Mouse (Mus musculus) forebrain, embryonic 10.5 days (tissue): ENCODE results near the gene Znrf3. TPM values are rescaled to one million over a fixed set of nuclear protein-coding genes. Genes with fewer than 3 reads are reported as not detected.
A peak's percentile ranks its signal among the peaks of the same experiment; 100 is the strongest.

ENCODE experiments used
- DNase-seq: peaks from one replicate; pipeline ENCODE4 v3.0.0-alpha.2; 2017; ENCODE audit warnings: low spot score; ENCODE audit errors: extremely low spot score
- H3K27ac ChIP-seq: fragments of 300-500 bp; sonication (generic); 2 replicates; pipeline ENCODE4 v1.5.1; 2016; ENCODE audit warnings: mild to moderate bottlenecking
- H3K27me3 ChIP-seq: fragments of 300-500 bp; sonication (generic); 2 replicates; pipeline ENCODE4 v1.6.1; 2016; ENCODE audit warnings: mild to moderate bottlenecking; ENCODE audit not compliant: poor library complexity, severe bottlenecking
- H3K36me3 ChIP-seq: fragments of 300-500 bp; sonication (generic); replicated peaks from 2 replicates; pipeline ENCODE4 v1.6.1; 2016; ENCODE audit warnings: mild to moderate bottlenecking, moderate library complexity
- H3K4me1 ChIP-seq: fragments of 300-500 bp; sonication (generic); 2 replicates; pipeline ENCODE4 v1.6.1; 2016
- H3K4me3 ChIP-seq: fragments of 300-500 bp; sonication (generic); 2 replicates; pipeline ENCODE4 v1.5.1; 2016; ENCODE audit warnings: mild to moderate bottlenecking, moderate library complexity
- H3K9me3 ChIP-seq: fragments of 300-500 bp; sonication (generic); 2 replicates; pipeline ENCODE4 v1.6.1; 2016; ENCODE audit warnings: mild to moderate bottlenecking, moderate library complexity
- WGBS: fragments of 180-500 bp; shearing (Covaris S2); methylation state at CpG from one replicate; pipeline ENCODE4 v1.1.7; 2016; 5-methylcytosine and 5-hydroxymethylcytosine counted together
- polyA plus RNA-seq: library from polyadenylated mRNA; unstranded; fragments of >200 nt; fragmentation: Nextera tagmentation; extraction: Ambion mirVana; gene quantifications from 2 replicates; pipeline ENCODE4 v1.2.1, GENCODE M21; 2016

Znrf3 gene
- polyA plus RNA-seq, 1 experiment from 2014 or later: 11.9 TPM

- no peaks in the 10 kb centered on the region for H3K9me3 ChIP-seq
- 78% methylated on average over 1 of the region's 1 CpGs for WGBS
- no peaks in the 10 kb centered on the region for H3K36me3 ChIP-seq
- no peaks in the 10 kb centered on the region for H3K27me3 ChIP-seq
- peaks cover 49% of the 10 kb centered on the region for H3K4me1 ChIP-seq
- H3K4me3 ChIP-seq: no peak overlapping the region
- H3K27ac ChIP-seq: no peak overlapping the region
- no peak for DNase-seq
Measured at GRCm38 (mm10) chr11:5321687-5322086, 123.0 kb downstream of the Znrf3 start.

GRCm38 (mm10) chr11:5318976-5319375 is 125.7 kb downstream of the Znrf3 start:
- peaks cover 60% of the 10 kb centered on the region for H3K4me1 ChIP-seq
- no peaks in the 10 kb centered on the region for H3K36me3 ChIP-seq
- WGBS: 56% methylated on average over 2 of the region's 2 CpGs
- no peaks in the 10 kb centered on the region for H3K9me3 ChIP-seq
- no peak overlapping the region for H3K4me3 ChIP-seq
- DNase-seq: no peak
- no peaks in the 10 kb centered on the region for H3K27me3 ChIP-seq
- H3K27ac ChIP-seq: peak overlapping the region; percentile 82

- Histone ChIP-seq H3K27me3 (no peaks in the 10 kb centered on the region), H3K9me3 (no peaks in the 10 kb centered on the region), H3K4me3 (peak overlapping the region; percentile 23), H3K4me1 (peaks cover 60% of the 10 kb centered on the region), H3K36me3 (no peaks in the 10 kb centered on the region), H3K27ac (peak overlapping the region; percentile 82)
- DNase-seq: peak; percentile 55
- WGBS: 6% methylated on average over 8 of the region's 8 CpGs
Measured at GRCm38 (mm10) chr11:5318035-5318775, 126.4 kb downstream of the Znrf3 start.

- DNase-seq: no peak
- Histone ChIP-seq H3K36me3 (no peaks in the 10 kb centered on the region), H3K27me3 (no peaks in the 10 kb centered on the region), H3K9me3 (no peaks in the 10 kb centered on the region), H3K4me1 (peaks cover 59% of the 10 kb centered on the region), H3K27ac (peak overlapping the region; percentile 27), H3K4me3 (no peak overlapping the region)
Measured at GRCm38 (mm10) chr11:5314796-5315195, 129.9 kb downstream of the Znrf3 start.

- H3K4me3 ChIP-seq: no peak overlapping the region
- WGBS: 6% methylated on average over 3 of the region's 3 CpGs
- H3K9me3 ChIP-seq: no peaks in the 10 kb centered on the region
- DNase-seq: no peak
- H3K27me3 ChIP-seq: no peaks in the 10 kb centered on the region
- no peaks in the 10 kb centered on the region for H3K36me3 ChIP-seq
- H3K27ac ChIP-seq: peak overlapping the region; percentile 27
- peaks cover 58% of the 10 kb centered on the region for H3K4me1 ChIP-seq
Measured at GRCm38 (mm10) chr11:5314330-5314741, 130.3 kb downstream of the Znrf3 start.

- WGBS: 94% methylated on average over 13 of the region's 13 CpGs
- no peak for DNase-seq
- no peaks in the 10 kb centered on the region for H3K9me3 ChIP-seq
- no peaks in the 10 kb centered on the region for H3K27me3 ChIP-seq
- peaks cover 9% of the 10 kb centered on the region; the same call in 1 of the 2 replicates for H3K36me3 ChIP-seq
- no peaks in the 10 kb centered on the region; the same call in 1 of the 2 replicates for H3K4me1 ChIP-seq
- no peak overlapping the region for H3K27ac ChIP-seq
- H3K4me3 ChIP-seq: no peak overlapping the region
Measured at GRCm38 (mm10) chr11:5307024-5307905, 137.4 kb downstream of the Znrf3 start.

GRCm38 (mm10) chr11:5306017-5306416 is 138.6 kb downstream of the Znrf3 start:
- H3K36me3 ChIP-seq: peaks cover 9% of the 10 kb centered on the region; the same call in 1 of the 2 replicates
- no peaks in the 10 kb centered on the region for H3K27me3 ChIP-seq
- no peak overlapping the region for H3K4me3 ChIP-seq
- H3K27ac ChIP-seq: no peak overlapping the region
- no peaks in the 10 kb centered on the region for H3K9me3 ChIP-seq
- DNase-seq: no peak
- H3K4me1 ChIP-seq: peaks cover 5% of the 10 kb centered on the region

- peaks cover 5% of the 10 kb centered on the region for H3K4me1 ChIP-seq
- no peak for DNase-seq
- no peak overlapping the region for H3K27ac ChIP-seq
- H3K9me3 ChIP-seq: no peaks in the 10 kb centered on the region
- H3K36me3 ChIP-seq: peaks cover 9% of the 10 kb centered on the region; the same call in 1 of the 2 replicates
- H3K4me3 ChIP-seq: no peak overlapping the region
- no peaks in the 10 kb centered on the region for H3K27me3 ChIP-seq
Measured at GRCm38 (mm10) chr11:5304526-5304925, 140.1 kb downstream of the Znrf3 start.

GRCm38 (mm10) chr11:5298007-5298372 is 146.7 kb downstream of the Znrf3 start:
- DNase-seq: no peak
- Histone ChIP-seq H3K4me3 (peak overlapping the region; percentile 19; the same call in 1 of the 2 replicates), H3K27ac (peak overlapping the region; percentile 42; the same call in 1 of the 2 replicates), H3K4me1 (peaks cover 45% of the 10 kb centered on the region), H3K36me3 (no peaks in the 10 kb centered on the region), H3K27me3 (no peaks in the 10 kb centered on the region), H3K9me3 (no peaks in the 10 kb centered on the region)
- WGBS: 32% methylated on average over 1 of the region's 1 CpGs

GRCm38 (mm10) chr11:5297148-5298006 is 147.3 kb downstream of the Znrf3 start:
- peak; percentile 56 for DNase-seq
- peak overlapping the region; percentile 42; the same call in 1 of the 2 replicates for H3K27ac ChIP-seq
- H3K4me3 ChIP-seq: peak overlapping the region; percentile 19; the same call in 1 of the 2 replicates
- no peaks in the 10 kb centered on the region for H3K36me3 ChIP-seq
- peaks cover 49% of the 10 kb centered on the region for H3K4me1 ChIP-seq
- H3K27me3 ChIP-seq: no peaks in the 10 kb centered on the region
- WGBS: 26% methylated on average over 13 of the region's 13 CpGs
- no peaks in the 10 kb centered on the region for H3K9me3 ChIP-seq

GRCm38 (mm10) chr11:5296576-5297115 is 148.0 kb downstream of the Znrf3 start:
- H3K27ac ChIP-seq: peak overlapping the region; percentile 42; the same call in 1 of the 2 replicates
- no peaks in the 10 kb centered on the region for H3K36me3 ChIP-seq
- peaks cover 44% of the 10 kb centered on the region for H3K4me1 ChIP-seq
- no peaks in the 10 kb centered on the region for H3K27me3 ChIP-seq
- H3K9me3 ChIP-seq: no peaks in the 10 kb centered on the region
- 78% methylated on average over 2 of the region's 2 CpGs for WGBS
- DNase-seq: no peak
- H3K4me3 ChIP-seq: no peak overlapping the region

- no peak for DNase-seq
- no peaks in the 10 kb centered on the region for H3K9me3 ChIP-seq
- no peaks in the 10 kb centered on the region for H3K36me3 ChIP-seq
- no peaks in the 10 kb centered on the region for H3K27me3 ChIP-seq
- peaks cover 53% of the 10 kb centered on the region for H3K4me1 ChIP-seq
- H3K27ac ChIP-seq: no peak overlapping the region
- 90% methylated on average over 3 of the region's 3 CpGs for WGBS
- no peak overlapping the region for H3K4me3 ChIP-seq
Measured at GRCm38 (mm10) chr11:5294805-5295204, 149.8 kb downstream of the Znrf3 start.
